Mouse (Mus musculus) cerebellum, postnatal 25 days (tissue): ENCODE data around the gene Raf1.
A peak's percentile ranks its signal among the peaks of the same experiment; 100 is the strongest.
"Not testable (repeated sequence)": the region's sequence is repeated elsewhere in the genome, so short reads cannot be mapped to it uniquely, and the experiment has no call there.

ENCODE experiments used
- DNase-seq, 2 experiments: peaks; one replicate each; pipeline ENCODE4 v3.0.0; 2021; ENCODE audit warnings: mixed read lengths in 2 of 2

Raf1 gene

GRCm38 (mm10) chr6:115678012-115678411 lies 1.6 kb upstream of the Raf1 start:
- DNase-seq = no peak

DNA sequence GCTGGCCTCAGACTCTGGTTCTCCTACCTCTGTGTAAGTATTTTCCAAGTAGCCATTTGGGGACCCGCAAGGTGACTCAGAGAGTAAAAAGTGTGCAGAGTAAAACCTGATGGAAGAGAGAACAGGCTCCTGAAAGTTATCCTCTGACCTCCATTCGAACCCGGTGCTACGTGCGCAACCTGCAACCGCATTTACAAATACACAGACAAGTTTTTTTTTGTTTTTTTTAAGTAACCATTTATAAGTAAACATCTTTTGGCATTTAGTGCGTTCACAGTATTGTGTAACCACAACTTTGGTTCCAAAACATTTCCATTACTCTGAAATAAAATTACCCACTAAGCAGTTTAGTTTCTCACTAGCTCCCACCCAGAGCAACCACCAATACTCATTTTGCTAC lies 1.0 kb upstream of the Raf1 start:
- DNase-seq = no peak

- peak; percentile 85 to 87 for DNase-seq
Observed at GRCm38 (mm10) chr6:115675508-115676336, 713 bp downstream of the Raf1 start.

GRCm38 (mm10) chr6:115675166-115675507 lies 1.3 kb downstream of the Raf1 start:
- peak in 1 of 2 experiments; percentile 45 for DNase-seq

GRCm38 (mm10) chr6:115674316-115674715 lies 2.1 kb downstream of the Raf1 start:
- DNase-seq = no peak

DNA sequence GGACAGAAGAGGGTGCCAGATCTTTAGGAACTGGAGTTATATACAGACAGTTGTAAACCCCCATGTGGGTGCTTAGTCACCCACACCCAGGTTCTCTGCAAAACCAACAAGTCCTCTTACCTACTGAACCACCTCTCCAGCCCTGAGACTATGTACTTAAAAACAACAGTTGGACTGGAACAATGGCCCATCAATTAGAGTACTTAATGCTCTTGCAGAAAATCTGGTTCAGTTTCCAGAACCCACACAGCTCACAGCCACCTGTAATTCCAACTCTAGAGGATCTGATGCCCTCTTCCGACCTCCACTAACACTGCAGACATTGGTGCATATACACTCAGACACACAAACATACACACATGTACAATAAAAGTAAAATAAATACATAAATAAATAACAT lies 3.7 kb downstream of the Raf1 start:
- no peak for DNase-seq

DNA sequence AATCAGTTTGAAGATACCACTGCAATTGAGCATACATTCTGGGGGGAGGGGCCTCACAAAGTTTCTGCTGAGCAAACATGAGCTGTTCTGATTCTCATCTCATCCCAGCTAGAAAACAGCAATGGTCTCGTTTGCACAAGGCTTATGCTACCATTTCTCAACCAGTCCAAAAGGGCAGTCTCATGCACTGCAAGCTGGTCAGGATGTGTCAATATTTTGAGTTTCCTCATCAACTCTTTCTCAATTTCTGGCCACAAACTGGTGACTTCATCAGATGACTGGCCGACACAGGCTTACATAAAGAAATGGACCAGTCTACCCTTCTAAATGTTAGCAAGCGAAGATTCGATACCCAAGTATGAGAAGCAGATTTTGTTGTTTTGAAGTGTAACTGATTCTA lies 9.8 kb downstream of the Raf1 start:
- DNase-seq = no peak

- no peak for DNase-seq
Observed at GRCm38 (mm10) chr6:115664268-115664667, 12.2 kb downstream of the Raf1 start.

DNA sequence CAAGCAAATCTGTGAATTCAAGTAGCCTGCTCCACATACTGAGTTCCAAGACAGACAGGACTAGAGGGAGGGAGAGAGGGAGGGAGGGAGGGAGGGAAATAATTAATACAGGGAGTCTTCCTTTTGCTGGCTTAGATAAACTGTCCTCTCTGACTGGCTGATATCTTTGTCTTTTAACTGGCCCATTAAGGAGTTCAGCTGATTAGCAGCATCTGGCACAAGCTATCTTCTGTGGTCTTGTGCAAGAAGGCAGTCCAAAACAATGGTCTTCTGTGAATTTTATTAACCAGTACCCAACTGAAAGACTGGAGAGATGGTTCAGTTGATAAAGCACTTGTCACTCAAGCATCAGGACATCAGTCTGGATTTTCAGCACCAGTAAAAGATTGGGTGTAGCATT lies 17.6 kb downstream of the Raf1 start:
- no peak for DNase-seq

- DNase-seq = no peak
Observed at GRCm38 (mm10) chr6:115653939-115654338, 22.5 kb downstream of the Raf1 start.

DNA sequence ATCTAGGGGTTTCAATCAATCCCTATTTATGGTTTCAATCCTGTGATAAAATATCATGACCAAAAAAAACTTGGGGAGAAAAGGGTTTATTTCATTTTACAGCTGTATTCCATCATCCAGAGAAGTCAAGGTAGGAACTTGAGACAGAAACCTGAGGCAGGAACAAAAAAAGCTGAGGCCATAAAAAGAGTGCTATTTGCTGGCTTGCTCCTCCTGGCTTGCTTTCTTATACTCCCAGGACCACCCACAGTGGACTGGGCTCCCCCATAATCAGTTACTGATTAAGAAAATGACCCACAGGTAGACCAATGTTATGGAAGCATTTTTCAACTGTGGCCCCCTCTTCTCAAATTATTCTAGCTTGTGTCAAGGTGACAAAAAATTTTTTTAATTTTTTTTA lies 24.7 kb downstream of the Raf1 start:
- no peak for DNase-seq

DNA sequence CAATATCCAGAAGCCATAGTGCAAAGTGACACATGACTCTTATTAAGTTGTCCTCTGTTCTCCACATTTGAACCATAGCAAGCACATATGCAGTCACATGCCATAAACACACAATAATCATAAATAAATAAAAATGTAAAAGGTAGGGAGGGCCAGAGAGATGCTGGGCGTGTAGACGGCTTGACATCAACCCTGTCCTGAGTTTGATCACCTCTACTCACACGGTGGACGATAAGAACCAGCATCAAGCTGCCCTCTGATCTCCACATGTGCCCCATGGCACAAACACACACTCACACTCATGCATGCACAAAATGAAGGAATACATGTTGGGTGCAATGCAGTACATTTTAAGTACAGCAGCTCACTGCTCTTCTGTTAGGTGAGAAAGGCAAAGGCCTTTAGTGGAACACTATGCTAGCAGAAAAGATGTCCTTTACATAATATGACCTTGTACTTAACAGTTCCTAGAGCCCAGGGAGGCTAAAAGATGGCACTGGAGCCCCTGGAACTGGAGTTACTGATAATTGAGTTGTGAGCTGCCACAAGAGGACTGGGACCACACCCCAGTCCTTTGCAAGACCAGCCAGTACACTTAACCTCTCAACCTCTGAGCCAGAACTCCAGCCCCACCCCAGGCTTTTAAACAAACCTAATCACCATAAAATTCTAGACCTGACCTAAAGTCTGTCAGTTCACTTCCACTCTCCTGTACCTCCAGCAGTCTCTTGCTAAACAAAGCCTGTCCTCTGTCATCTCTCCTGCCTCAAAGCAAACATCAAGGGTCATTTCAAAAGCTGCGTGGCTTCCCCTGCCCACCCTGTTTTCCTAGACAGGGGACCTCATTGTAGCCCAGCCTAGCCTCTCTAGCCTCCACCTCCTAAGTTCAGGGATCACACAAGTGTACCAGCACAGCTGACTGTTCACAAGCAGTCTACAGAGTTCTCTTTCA lies 25.7 kb downstream of the Raf1 start:
- no peak for DNase-seq

GRCm38 (mm10) chr6:115649792-115650365 lies 26.6 kb downstream of the Raf1 start:
- no peak for DNase-seq

- DNase-seq = no peak
Observed at GRCm38 (mm10) chr6:115643315-115643714, 33.1 kb downstream of the Raf1 start.

GRCm38 (mm10) chr6:115638188-115638587 lies 38.2 kb downstream of the Raf1 start:
- not testable (repeated sequence) for DNase-seq

DNA sequence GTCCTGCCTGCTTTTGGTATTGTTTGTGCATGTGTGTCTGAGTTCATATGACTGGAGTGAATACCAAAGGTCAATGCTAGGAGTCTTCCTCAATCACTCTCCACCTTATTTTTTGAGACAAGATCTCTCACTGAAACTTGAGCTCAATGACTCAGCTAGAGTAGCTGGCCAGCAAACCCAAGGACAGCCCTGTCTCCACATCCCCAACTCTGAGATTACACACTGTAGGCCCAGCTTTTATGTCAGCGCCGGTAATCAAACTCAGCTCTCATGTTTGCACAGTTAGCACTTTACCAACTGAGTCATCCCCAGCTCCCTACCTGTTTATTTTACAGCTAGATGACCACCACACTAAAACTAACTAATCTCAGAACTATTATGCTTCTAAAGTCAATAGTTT lies 42.4 kb downstream of the Raf1 start:
- DNase-seq = no peak

DNA sequence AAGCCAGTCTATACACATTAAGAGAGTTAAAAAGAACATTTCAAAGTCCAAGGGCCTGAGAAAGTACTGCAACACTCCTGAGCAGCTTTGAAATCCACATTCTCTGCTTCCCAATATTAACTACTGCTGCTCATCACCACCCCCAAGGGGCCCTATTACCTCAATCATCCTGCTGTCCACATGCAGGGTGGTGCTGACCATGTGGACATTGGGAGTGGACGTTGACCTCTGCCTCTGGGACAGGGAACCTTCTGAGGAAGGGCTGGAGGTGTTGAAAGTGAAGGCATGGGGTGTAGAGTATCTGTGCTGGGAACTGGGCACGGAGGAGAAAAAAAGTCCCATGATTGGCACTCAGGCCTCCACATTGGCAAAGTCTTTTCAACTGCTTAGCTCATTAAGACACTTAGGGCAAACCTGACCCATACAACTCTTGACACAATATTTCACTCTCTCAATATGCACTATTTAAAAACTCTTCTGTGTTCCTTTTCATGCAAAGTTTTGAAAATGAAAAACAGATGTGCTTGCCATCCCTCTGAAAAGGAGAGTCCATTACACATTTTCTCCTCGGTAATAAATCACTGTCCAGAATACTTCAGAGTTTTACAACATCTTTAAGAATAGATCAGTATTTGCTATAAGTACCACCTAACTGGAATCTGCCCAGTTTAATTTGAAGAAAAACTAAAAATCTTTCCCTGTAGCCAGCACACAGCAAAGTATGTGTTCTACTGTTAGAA lies 45.2 kb downstream of the Raf1 start:
- DNase-seq = no peak

DNA sequence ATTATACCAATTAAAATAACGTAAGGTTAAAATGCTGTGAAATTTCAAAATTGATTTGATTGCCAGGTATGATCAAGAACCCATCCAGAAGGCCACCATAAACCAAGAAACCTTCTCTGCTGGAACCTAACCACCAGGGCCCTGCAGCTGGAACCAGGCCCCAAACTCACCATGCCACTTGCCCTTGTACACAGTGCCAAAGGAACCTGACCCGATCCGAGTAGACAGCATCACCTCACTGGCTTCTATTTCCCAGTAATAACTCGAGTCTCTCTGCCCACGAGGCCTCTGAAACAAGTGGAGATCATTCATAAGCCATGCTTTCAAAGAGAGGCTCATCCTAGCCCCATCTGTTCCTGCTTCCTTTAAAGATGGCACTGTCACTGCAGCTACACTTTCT lies 50.3 kb downstream of the Raf1 start:
- DNase-seq = no peak

GRCm38 (mm10) chr6:115620942-115621341 lies 55.5 kb downstream of the Raf1 start:
- DNase-seq = no peak

- no peak for DNase-seq
Observed at GRCm38 (mm10) chr6:115619818-115620217, 56.6 kb downstream of the Raf1 start.

GRCm38 (mm10) chr6:115615983-115616382 lies 60.5 kb downstream of the Raf1 start:
- DNase-seq = no peak

- DNase-seq = no peak
Observed at GRCm38 (mm10) chr6:115613793-115614192, 62.6 kb downstream of the Raf1 start.

GRCm38 (mm10) chr6:115610301-115610700 lies 66.1 kb downstream of the Raf1 start:
- no peak for DNase-seq
